Mouse (Mus musculus) embryonic fibroblast, embryonic 13.5 days (primary cell): ENCODE measurements around the gene Stk38.

Source experiments
- CTCF ChIP-seq: IDR thresholded peaks from 2 replicates; pipeline ENCODE4 v1.5.1; 2011; ENCODE audit warnings: mild to moderate bottlenecking, control low read depth, low read length, moderate library complexity, borderline replicate concordance; ENCODE audit not compliant: insufficient read depth
- POLR2A ChIP-seq: IDR thresholded peaks from 2 replicates; pipeline ENCODE4 v1.6.1; 2011; ENCODE audit warnings: low read depth, mild to moderate bottlenecking, control low read depth, low read length, moderate library complexity

DNA sequence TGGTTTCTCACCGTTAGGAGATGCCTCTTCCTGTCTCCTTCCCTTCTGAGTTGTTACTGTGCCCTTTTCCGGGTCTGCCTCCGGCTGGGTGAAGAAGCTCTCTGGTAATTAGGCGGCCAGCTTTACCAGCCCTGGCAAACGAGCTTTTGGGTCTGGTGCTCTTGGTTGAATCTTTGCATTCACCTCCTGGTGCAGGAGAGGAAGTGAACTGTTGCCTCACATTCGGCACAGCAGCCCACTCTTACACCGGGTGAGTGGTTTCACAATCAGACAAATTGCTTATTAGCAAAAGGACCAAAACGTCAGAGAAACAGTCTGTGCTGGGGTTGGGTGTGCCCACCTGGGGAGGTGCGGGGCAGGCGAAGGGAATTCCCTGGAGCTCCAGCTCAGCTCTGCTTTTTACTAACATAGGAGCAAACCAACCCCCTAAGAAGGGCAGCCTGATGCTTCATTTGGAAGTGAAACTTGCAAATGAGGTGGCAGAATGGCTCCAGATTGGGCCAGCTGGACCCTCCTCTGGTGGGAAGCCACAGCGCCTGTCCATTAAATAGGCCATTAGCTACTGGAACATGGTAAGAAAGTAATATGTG lies 40.7 kb downstream of the Stk38 start:
- no peak for TF ChIP-seq CTCF
- TF ChIP-seq POLR2A, result no peak
